Mouse (Mus musculus): ENCODE measurements at regions not wholly inside any gene's neighbourhood (a gene's known extent, or its start where the extent isn't known, plus 50 kb on each side); places are given as distances from the start of the nearest gene placed in this dataset.

GRCm38 (mm10) chr17:83964454-83965211 lies 116.9 kb upstream of the Haao start:
- no peak overlapping the region for H3K27ac ChIP-seq (ENCODE audit: insufficient read depth, low read length)
- TF ChIP-seq POLR2A (IDR thresholded peaks at IDR 0.05; ENCODE audit: extremely low read depth, insufficient read depth, low read length) (no peak), CTCF (IDR thresholded peaks at IDR 0.05; ENCODE audit: extremely low read depth, insufficient read depth, low read length) (no peak)
- H3K4me3 ChIP-seq (ENCODE audit: insufficient read depth, low read length), result no peak overlapping the region
- H3K4me1 ChIP-seq (ENCODE audit: control insufficient read depth, insufficient read depth, low read length), result peaks cover 4% of the 10 kb centered on the region

DNA sequence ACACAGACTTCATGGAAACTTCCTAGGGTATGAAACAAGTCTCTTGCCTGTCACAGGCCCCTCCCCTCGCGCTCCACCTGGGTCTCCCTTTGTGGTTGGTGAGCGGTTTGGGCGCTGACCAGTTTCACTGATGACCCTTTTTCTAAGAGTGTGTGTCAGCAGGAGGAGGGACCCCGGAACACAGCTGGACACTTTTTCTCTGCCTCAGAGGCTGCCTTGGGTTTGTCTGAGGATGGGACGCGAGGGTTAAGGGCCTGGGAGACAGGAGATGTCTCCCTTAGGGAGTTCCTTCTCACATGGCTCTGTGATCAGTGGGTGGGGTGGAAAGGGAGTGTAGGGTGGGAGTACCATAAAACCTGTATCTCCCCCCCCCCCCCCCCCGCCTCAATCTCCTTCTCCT lies 115.8 kb upstream of the Haao start:
- Histone ChIP-seq H3K4me1 (ENCODE audit: control insufficient read depth, insufficient read depth, low read length) (peaks cover 4% of the 10 kb centered on the region), H3K27ac (ENCODE audit: insufficient read depth, low read length) (no peak overlapping the region)
- TF ChIP-seq CTCF (IDR thresholded peaks at IDR 0.05; ENCODE audit: extremely low read depth, insufficient read depth, low read length), result no peak
- TF ChIP-seq POLR2A (IDR thresholded peaks at IDR 0.05; ENCODE audit: extremely low read depth, insufficient read depth, low read length), result no peak

DNA sequence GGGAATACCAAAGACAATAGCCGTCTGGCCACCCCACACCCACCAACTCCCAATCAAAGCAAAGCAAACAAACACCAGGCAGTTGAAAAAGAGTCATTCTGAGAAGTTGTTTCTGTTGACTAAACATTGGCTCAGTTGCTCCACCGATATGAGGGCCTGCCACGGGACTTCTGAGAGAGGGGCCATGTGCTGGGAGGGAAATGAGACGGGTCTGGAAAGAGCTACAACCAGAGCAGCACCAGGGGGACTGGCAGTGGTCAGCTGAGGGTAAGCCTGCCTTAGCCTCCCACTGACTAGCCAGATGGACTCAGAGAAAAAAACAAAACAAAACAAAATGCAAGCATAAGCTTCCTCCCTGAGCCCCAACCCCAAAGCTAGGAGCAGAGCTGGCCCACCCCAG lies 115.1 kb upstream of the Haao start:
- TF ChIP-seq POLR2A (IDR thresholded peaks at IDR 0.05; ENCODE audit: extremely low read depth, insufficient read depth, low read length) (no peak), CTCF (IDR thresholded peaks at IDR 0.05; ENCODE audit: extremely low read depth, insufficient read depth, low read length) (no peak)
- Histone ChIP-seq H3K27ac (ENCODE audit: insufficient read depth, low read length) (no peak overlapping the region), H3K4me3 (ENCODE audit: insufficient read depth, low read length) (no peak overlapping the region), H3K4me1 (ENCODE audit: control insufficient read depth, insufficient read depth, low read length) (peaks cover 4% of the 10 kb centered on the region)

More for the DNA sequence above, 115.8 kb upstream of the Haao start:
- no peak overlapping the region for H3K4me3 ChIP-seq (ENCODE audit: insufficient read depth, low read length)

DNA sequence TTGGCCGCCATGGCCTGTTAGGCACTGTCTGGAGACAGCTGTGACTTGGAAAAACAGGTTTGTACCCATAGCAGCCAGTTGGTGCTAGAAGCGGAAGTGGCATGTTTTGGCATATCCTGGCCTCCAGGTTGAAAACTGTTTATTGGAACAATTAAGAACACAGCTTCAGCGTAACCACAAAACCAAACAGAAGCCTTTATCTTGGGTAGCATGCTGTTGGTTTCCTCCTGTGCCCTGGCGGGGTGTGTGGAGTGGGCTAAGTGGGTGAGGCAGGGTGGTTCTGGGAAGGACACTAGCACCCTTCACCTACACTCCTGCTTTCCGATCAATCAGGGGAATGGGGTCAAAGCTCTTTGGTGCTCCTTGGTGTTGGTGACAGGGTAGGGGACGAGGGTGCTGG lies 114.4 kb upstream of the Haao start:
- H3K4me1 ChIP-seq (ENCODE audit: control insufficient read depth, insufficient read depth, low read length), result peaks cover 4% of the 10 kb centered on the region
- TF ChIP-seq POLR2A (IDR thresholded peaks at IDR 0.05; ENCODE audit: extremely low read depth, insufficient read depth, low read length), result no peak
- H3K4me3 ChIP-seq (ENCODE audit: insufficient read depth, low read length), result no peak overlapping the region
- H3K27ac ChIP-seq (ENCODE audit: insufficient read depth, low read length), result no peak overlapping the region; the same call in 1 of the 2 replicates

DNA sequence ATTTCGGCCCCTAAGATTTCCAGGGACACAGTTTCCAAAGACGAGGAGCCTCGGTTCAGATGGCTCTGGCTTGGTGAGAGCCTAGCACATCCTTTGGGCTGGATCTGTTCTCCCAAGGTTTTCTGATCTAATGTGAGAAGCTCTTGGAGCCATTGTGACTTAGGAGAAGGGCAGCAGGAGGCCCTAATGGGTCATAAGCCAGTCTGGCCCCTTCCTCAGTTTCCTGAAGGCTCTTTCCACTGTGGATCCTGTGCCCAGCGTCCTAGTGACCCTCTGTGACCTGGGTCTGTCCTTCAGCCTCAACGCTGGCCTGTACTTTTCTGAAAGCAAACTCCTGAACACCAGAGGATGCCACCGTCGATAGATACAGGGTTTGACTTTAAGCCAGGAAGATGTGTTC lies 113.1 kb upstream of the Haao start:
- no peak overlapping the region for H3K27ac ChIP-seq (ENCODE audit: insufficient read depth, low read length)
- H3K4me1 ChIP-seq (ENCODE audit: control insufficient read depth, insufficient read depth, low read length), result peaks cover 4% of the 10 kb centered on the region
- no peak overlapping the region for H3K4me3 ChIP-seq (ENCODE audit: insufficient read depth, low read length)
- TF ChIP-seq CTCF (IDR thresholded peaks at IDR 0.05; ENCODE audit: extremely low read depth, insufficient read depth, low read length) (no peak), POLR2A (IDR thresholded peaks at IDR 0.05; ENCODE audit: extremely low read depth, insufficient read depth, low read length) (no peak)

GRCm38 (mm10) chr17:83960158-83960557 lies 112.4 kb upstream of the Haao start:
- TF ChIP-seq POLR2A (IDR thresholded peaks at IDR 0.05; ENCODE audit: extremely low read depth, insufficient read depth, low read length), result no peak
- peaks cover 6% of the 10 kb centered on the region for H3K4me1 ChIP-seq (ENCODE audit: control insufficient read depth, insufficient read depth, low read length)
- H3K4me3 ChIP-seq (ENCODE audit: insufficient read depth, low read length), result no peak overlapping the region
- H3K27ac ChIP-seq (ENCODE audit: insufficient read depth, low read length), result no peak overlapping the region

- TF ChIP-seq CTCF (IDR thresholded peaks at IDR 0.05; ENCODE audit: extremely low read depth, insufficient read depth, low read length), result no peak
- no peak for TF ChIP-seq POLR2A (IDR thresholded peaks at IDR 0.05; ENCODE audit: extremely low read depth, insufficient read depth, low read length)
- Histone ChIP-seq H3K4me1 (ENCODE audit: control insufficient read depth, insufficient read depth, low read length) (peaks cover 11% of the 10 kb centered on the region), H3K27ac (ENCODE audit: insufficient read depth, low read length) (peak overlapping the region; percentile 18), H3K4me3 (ENCODE audit: insufficient read depth, low read length) (no peak overlapping the region)
Measured at GRCm38 (mm10) chr17:83959159-83959848, 111.5 kb upstream of the Haao start.

GRCm38 (mm10) chr17:83958706-83959105 lies 110.9 kb upstream of the Haao start:
- peaks cover 13% of the 10 kb centered on the region for H3K4me1 ChIP-seq (ENCODE audit: control insufficient read depth, insufficient read depth, low read length)
- H3K4me3 ChIP-seq (ENCODE audit: insufficient read depth, low read length), result no peak overlapping the region
- peak overlapping the region; percentile 18; the same call in 1 of the 2 replicates for H3K27ac ChIP-seq (ENCODE audit: insufficient read depth, low read length)
- TF ChIP-seq POLR2A (IDR thresholded peaks at IDR 0.05; ENCODE audit: extremely low read depth, insufficient read depth, low read length), result no peak

GRCm38 (mm10) chr17:83957661-83958540 lies 110.1 kb upstream of the Haao start:
- H3K4me1 ChIP-seq (ENCODE audit: control insufficient read depth, insufficient read depth, low read length), result peaks cover 11% of the 10 kb centered on the region
- no peak for TF ChIP-seq POLR2A (IDR thresholded peaks at IDR 0.05; ENCODE audit: extremely low read depth, insufficient read depth, low read length)
- TF ChIP-seq CTCF (IDR thresholded peaks at IDR 0.05; ENCODE audit: extremely low read depth, insufficient read depth, low read length), result no peak
- no peak overlapping the region for H3K4me3 ChIP-seq (ENCODE audit: insufficient read depth, low read length)
- H3K27ac ChIP-seq (ENCODE audit: insufficient read depth, low read length), result peak overlapping the region; percentile 58

Measured in cortical plate, adult 2 months (tissue).